Mouse (Mus musculus) T-helper 1 cell (primary cell): ENCODE data around the gene Chst8.

ENCODE experiments used
- in situ Hi-C: fragments of 300-600 bp; cut with MboI, MseI; formaldehyde crosslinking; loops from one replicate; pipeline ENCODE4 v1.15.1; 2025; ENCODE audit warnings: high pct_unique_total_duplicates

Chst8 gene

GRCm38 (mm10) chr7:34752151-34752762 lies 60.3 kb downstream of the Chst8 start:
- in situ Hi-C loops: no loop called here

GRCm38 (mm10) chr7:34750350-34750749 lies 62.2 kb downstream of the Chst8 start:
- in situ Hi-C loops: no loop called here

- in situ Hi-C loops: no loop called here
These were observed 62.8 kb downstream of the Chst8 start for GRCm38 (mm10) chr7:34749753-34750152.

GRCm38 (mm10) chr7:34748501-34748900 lies 64.0 kb downstream of the Chst8 start:
- in situ Hi-C loops: no loop called here

GRCm38 (mm10) chr7:34747661-34748060 lies 64.8 kb downstream of the Chst8 start:
- in situ Hi-C loops: no loop called here

DNA sequence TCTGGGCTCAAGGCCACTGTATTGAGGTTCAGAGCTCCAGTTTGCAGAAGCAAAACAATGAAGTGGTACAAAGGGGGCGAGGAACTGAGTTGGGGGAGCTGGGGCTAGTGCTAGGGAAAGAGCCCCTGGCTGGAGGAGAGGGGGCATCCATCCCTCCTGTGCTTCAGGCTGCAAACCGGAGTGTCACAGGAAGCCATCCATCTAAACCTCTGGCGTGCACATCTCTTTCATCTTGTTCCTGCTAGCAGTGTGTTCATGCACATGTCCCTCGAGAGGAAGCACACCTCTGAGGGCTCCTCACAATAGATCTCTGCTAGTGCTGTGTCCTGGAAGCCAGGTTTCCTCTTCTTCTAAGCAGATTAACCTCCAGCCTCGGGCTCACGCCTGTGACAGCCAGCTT lies 65.9 kb downstream of the Chst8 start:
- in situ Hi-C loops: no loop called here

DNA sequence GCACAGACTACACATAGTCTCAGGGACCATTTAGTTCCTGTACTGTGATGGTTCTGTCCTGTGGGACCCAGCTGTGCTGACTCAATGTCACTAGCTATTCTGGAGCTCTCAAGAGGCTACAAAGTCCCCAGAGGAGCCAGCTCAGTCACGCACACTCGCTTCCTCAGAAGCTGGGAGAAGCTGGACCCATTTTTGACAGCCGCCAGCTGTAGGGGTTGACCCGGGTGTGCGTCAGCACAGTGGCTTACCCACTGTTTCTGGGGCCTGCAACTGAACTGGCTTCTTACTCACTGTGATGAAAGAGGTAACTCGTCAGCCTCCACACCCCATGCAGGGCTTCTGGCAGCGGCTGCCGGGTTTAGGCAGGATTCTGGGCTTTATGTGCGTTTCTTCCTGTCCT lies 66.3 kb downstream of the Chst8 start:
- in situ Hi-C loops: no loop called here

- in situ Hi-C loops: no loop called here
These were observed 67.1 kb downstream of the Chst8 start for GRCm38 (mm10) chr7:34745426-34745825.

GRCm38 (mm10) chr7:34744994-34745393 lies 67.5 kb downstream of the Chst8 start:
- in situ Hi-C loops: no loop called here

DNA sequence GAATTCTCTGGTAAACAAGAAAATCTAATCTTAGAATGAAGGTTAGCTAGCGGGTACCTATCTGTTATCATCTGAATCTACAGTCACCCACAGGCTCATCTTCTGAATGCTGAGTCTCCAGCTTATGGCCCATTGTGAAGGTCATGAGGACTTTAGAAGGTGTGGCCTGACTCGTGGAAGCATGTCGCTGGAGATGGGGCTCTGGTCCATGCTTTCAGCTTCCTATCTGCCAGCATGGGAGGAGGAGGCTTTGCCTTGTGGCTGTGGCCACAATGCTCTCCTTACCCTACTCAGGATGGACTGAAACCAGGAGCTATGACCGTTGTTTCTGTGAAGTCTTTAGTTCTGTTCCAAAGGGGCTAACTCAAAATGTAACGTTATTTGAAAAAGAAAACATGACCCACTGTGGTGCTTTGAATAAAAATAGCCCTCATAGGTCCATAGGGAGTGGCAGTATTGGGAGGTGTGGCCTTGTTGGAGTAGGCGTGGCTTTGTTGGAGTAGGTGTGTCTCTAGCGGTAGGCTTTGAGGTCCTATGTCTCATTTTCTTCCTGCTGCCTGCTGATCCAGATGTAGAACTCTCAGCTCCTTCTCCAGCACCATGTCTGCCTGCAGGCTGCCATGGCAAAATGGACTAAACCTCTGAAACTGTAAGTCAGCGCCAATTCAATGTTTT lies 69.0 kb downstream of the Chst8 start:
- in situ Hi-C loops: no loop called here

GRCm38 (mm10) chr7:34739371-34739770 lies 73.1 kb downstream of the Chst8 start:
- in situ Hi-C loops: no loop called here

DNA sequence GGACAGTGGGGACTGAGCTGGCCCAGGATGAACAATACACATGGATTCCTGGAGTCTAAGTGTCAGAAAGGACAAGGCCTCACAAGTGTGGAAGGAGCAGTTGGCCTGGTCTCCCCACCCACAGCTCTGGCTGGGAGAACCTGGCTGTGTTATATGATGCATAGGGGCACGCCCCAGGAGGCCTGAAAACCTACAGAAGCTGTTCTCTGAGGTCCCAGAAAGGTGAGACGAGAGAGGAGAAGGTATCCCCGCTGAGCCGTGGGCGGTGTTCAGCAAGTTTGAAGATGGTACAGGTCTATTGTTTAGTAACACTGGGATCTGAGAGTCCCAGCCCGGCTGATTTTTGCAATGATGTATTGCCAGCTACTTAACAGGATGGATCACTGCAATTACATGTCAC lies 75.3 kb downstream of the Chst8 start:
- in situ Hi-C loops: no loop called here

DNA sequence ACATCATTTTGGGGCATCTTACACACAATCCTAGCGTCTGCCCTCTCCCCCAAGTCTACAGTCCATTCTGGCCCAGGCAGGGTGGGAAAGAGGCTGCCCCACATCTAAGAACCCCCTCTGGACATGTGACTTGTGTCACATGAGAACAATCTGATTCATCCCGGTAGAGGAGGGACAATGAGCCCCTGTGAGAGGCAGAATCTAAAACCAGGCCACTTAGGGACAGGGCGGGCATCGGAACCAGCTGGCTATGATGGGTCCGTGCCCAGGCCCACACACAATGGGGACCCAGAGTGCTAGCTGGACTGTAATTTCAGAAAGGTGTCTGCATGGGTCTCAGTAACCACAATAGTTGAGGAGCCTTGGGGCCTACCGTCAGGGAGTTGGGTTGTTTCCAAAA lies 78.2 kb downstream of the Chst8 start:
- in situ Hi-C loops: no loop called here

- in situ Hi-C loops: no loop called here
These were observed 83.6 kb downstream of the Chst8 start for GRCm38 (mm10) chr7:34728931-34729330.

DNA sequence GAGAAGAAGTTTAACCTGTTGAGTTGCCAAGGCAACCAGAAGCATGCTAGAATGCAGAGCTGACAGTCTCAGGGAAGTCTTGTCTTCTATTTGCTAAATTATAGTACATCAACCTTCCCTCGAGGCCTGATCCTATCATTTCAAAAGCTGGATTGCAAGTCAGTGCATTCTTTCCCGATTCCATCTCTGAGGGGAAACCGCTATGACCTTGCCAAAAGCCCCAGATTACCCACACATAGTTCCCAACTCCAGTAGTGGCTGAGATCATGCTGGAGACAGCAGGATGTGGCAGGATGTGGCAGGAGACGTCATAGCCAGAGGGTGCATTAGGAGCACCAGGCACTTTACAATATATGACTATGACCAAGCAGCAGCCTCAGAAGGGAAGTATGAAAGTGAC lies 87.3 kb downstream of the Chst8 start:
- in situ Hi-C loops: no loop called here

DNA sequence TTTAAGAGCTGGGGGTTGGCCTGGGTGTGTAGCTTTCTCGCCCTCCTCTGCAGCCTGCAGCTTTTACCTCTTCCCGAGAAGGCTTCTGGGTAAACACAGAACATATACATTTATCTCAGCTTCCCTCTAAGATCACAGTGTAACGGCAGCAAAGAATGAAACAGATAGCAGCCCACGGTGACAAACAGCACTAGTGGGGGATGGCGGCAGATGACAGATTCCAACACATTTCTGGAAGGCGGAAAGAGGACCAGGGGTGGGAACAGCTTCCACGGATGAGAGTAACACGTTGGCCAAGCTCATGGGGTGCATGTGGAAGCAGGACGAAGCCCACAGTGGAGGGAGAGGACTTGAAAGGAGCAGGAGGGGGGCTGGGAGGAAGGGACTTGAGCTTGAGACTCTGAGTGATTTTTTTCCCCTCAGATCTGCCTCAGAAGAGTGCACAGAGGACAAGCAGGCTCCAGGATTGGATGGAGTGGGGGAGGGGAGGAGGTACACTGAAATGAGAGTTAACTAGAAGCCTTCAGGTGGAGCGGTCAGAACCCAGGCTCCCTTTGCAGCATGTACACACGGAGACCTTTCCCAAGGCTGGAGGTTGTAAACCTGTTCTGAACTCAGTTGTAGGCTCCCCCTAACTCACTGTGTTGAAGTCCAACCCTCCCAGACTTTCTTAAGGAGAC lies 89.8 kb downstream of the Chst8 start:
- in situ Hi-C loops: no loop called here

DNA sequence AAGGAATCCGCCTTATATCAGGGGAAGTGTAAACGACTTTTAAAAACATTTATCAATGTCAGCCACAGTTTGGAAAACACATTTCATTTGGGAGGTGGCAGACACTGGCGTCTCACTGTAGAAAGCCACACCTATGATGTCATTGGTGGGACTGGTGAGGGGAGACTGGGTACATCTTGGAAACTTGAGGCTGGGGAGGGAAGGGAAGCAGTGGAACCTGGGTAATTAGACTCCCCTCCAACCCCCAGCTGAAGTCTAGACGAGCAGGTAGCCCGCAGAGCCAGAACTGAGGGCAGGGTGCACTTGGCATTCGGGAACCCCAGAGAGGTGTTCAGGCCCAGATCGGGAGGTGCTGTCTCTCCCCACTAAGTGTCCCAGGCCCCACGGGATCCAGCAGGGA lies 90.4 kb downstream of the Chst8 start:
- in situ Hi-C loops: no loop called here

- in situ Hi-C loops: no loop called here
These were observed 90.9 kb downstream of the Chst8 start for GRCm38 (mm10) chr7:34721650-34722048.

DNA sequence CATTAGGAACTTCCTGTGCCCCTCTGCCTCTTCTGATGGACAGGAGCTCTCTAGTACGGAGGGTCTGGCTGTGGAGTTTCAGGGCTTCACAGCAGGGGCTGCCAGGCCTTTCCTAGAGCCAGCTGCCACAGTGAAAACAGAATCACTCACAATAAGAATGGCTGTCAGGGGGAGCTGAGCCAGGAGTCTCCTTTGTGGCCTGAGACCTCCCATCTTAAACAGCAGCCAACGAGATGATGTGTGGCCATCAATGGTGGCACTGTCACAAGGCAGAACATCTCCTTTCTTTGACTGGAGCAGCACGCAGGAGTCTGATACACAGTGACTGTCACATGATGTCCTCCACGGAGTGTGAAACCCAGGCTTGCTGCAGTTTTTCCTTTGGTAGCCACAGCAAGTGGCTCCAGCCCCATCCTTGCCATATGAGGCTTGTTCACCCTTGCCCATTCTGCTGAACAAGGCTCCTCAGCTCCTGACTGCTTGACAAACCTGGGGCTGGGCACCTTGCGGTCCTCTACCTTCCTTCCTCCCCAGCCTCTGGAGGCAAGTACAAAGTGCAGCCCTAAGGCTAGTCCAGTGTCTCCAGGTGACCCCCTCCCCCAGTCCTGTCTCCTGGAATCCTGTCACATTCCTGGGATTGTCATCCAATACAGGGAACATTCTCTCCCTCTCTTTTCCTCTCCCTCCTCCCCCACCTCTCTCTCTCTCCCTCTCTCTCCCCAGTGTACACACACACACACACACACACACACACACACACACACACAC lies 91.4 kb downstream of the Chst8 start:
- in situ Hi-C loops: no loop called here

DNA sequence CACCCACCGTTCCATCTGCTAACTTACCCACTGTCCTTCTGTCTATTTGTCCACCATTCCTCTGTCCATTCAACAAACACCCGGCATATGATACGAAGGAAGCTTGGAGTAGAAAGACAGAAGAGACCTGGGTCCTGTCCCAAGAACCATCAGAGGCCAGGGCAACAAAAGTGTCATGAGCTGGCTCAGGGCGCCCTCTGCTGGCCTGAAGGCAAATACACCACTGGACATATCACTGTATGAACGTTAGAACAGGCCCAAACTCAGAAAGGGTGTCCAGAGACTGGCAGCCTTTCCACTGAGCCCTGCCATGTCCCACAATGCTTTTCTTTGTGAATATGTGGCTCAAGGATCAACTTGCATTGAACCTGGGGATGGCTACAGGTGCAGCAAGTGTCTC lies 92.9 kb downstream of the Chst8 start:
- in situ Hi-C loops: no loop called here

DNA sequence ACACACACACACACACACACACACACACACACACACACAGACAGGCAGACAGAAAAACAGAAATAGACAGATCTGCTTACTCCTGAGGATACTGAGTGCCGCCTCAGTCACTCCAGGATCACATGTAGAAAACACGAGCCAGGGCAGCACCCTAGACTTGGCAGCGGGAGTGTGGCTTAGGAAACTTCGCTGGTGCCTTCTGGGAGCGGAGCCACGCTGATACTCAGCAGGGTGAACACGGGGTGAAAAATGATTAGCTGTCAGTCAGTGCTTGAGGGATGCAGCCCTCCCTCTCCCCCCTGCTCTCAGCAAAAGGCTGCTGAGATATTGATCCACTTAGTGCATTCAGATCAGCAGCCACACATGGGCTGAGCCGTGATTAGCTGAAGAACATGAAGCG lies 93.9 kb downstream of the Chst8 start:
- in situ Hi-C loops: no loop called here

GRCm38 (mm10) chr7:34717161-34717810 lies 95.2 kb downstream of the Chst8 start:
- in situ Hi-C loops: no loop called here
